Mouse (Mus musculus): ENCODE measurements around the gene H2afy2.

Gene H2afy2

DNA sequence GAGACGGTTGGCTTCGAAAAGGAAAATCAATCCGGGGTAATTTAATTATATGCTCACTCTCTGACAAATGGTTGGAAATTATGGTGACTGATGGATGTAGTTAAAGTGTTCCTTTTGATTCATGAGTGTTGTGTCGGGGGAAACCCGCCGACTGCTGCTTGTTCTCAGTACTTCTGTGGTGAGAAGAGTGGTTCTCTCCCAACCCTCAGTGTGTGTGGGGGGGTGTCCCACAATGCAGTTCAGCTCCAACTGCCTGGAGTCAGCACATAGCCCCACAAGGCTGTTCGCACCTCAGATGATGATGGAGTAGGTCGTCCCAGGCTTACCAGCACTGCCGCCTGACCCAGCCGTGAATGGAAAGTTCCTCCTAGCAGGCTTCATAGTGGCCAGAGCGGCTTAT, 54.8 kb downstream of the H2afy2 start:
- no peak for DNase-seq (ENCODE audit: low spot score in 2 of 2)

DNA sequence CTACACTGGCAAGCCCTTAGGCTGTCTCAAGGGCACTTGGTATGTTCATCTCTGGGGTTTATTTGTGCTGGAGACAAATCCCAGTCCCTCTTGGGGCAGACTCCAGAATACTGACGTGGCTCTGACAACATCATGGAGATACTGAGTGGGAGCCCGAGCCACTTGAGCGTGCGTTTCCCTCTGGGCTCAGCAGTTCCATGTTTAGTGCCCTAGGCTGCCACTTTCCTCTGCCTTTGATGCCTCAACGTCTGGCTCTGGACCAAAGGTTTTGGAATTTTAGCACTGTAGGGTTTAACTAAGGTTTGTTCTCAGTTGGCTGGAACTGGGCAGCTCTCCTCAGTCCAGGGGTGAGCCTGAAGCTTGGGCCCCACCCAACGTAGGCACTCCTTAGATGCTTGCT, 60.7 kb downstream of the H2afy2 start:
- DNase-seq (ENCODE audit: low spot score in 2 of 2): no peak

GRCm38 (mm10) chr10:61722215-61722614, 61.7 kb downstream of the H2afy2 start:
- no peak for DNase-seq (ENCODE audit: low spot score in 2 of 2)

- no peak for DNase-seq (ENCODE audit: low spot score in 2 of 2)
Observed at GRCm38 (mm10) chr10:61720331-61720730, 63.6 kb downstream of the H2afy2 start.

- DNase-seq (ENCODE audit: low spot score in 2 of 2): no peak
Observed at GRCm38 (mm10) chr10:61717406-61718296, 66.3 kb downstream of the H2afy2 start.

DNA sequence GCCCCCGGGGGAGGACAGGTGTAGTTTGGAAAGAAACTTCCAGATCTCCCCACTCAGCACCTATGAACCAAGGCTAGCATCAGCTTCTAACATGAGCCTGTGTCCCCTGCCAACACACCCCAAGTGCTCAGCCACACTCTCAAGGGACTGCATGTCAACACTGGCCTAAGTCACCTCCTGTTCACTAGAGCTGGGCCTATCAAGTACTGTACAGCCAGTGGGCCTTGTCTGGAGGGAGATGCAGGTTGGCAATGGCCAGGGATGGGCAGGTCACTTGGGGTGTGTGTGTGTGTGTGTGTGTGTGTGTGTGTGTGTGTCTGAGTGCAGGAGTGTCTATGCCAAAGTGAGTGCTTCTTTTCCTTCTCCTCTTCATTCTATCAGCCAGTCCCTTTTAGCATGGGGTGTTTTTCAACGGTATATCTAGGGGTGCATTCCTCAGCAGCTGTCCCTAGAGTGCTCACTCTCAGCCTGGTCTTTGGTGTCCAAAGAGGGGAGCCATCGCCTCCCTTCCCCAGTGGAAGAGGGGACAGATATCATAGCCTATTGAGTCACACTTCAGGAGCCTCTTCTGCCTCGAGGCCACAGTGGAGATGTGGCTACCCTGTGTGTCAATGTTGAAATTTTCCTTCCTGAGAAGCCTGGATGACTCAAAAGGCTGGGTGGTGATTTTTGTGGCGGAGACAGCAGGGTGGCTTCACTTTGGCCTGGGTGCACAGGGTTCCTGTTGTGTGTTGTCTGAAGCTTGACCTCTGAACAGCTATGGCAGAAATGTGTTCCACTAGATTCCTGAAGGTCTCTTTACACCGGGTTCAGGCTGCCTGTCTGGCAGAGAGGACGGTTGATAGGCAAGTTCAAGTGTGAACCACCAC, 67.7 kb downstream of the H2afy2 start:
- no peak for DNase-seq (ENCODE audit: low spot score in 2 of 2)

DNA sequence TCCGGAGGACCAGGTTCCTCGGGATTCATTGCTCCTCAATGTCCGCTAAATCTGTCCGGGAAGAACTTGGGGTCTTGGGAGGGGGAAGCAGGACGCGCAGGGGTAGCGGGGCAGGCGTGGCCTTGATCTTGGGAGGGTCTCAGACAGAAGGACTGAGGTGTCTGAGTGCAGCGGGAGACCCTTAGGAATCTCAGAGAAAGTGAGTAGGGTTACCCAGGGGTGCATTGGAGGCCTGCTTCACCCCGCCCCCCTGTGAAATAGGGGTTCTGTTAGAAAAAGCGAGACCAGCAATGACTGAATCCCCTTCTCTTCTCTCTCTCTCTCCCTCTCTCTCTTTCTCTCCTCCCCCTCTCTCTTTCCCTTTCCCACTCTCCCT, 68.5 kb downstream of the H2afy2 start:
- DNase-seq (ENCODE audit: low spot score in 2 of 2): no peak

GRCm38 (mm10) chr10:61714771-61715461, 69.0 kb downstream of the H2afy2 start, which contains the start of gene Aifm2:
Gene Aifm2, plus strand, starts transcription at chr10:61715263.
- DNase-seq (ENCODE audit: low spot score in 2 of 2): no peak

DNA sequence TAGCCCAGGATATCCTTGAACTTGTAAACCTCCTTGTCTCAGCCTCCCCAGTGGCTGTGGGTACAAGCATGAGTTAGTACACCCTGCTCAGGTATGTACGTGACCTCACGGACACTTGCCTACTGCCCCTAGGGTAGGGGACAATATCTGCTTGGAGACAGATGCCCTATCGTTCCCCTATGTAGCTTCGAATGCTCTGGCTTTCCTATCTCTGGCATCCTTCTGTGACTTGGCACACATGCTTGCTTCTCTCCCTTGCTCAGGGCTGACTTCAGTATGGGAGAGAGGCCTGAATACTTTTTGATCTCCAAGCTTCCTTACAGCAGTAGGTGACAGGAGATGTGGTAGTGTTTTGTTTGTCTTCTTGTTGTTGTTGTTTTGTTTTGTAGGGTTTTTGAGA, 69.8 kb downstream of the H2afy2 start:
- no peak for DNase-seq (ENCODE audit: low spot score in 2 of 2)

- DNase-seq (ENCODE audit: low spot score in 2 of 2): no peak
Observed at GRCm38 (mm10) chr10:61713601-61714000, 70.3 kb downstream of the H2afy2 start.

- DNase-seq (ENCODE audit: low spot score in 2 of 2): no peak
Observed at GRCm38 (mm10) chr10:61706412-61707375, 77.3 kb downstream of the H2afy2 start.

DNA sequence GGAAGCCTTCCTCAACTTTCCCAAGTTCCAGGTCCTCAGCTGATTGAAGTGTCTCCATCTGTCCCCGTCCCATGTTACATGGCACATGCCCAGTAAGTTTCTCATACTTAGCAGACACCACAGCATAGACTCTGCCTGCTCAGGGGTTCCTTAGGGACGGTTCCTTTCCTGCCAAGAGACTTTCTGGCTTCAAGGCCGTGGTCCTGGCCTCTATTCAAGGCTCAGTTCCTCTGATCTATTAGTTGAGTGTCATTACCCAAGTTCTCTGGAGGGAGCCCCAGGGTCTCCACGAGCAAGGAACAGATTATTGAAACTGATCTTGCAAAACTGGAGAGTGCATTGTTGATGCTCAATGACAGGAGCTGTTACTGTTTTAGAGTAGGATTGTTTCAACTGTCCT, 79.3 kb downstream of the H2afy2 start:
- no peak for DNase-seq (ENCODE audit: low spot score in 2 of 2)

DNA sequence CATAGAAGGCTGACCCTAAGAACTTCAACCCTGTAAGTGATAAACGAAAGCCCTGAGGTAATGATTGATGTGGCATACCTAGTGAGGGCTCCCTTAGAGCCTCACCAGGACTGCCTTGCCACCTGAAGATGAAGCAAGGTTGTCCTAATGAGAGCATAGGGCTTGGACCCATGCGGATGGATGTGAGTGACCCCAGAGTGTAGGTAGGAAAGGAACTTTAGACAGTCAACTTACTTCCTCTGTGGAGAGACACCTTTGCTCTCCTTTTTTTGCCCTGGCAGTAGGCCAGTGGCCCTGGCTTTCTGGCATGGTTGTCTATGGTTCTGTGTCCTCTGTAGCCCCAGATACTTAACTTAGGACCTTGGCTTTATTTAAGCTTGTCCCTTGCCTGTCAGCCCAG, 86.9 kb downstream of the H2afy2 start:
- DNase-seq (ENCODE audit: low spot score in 2 of 2): no peak

GRCm38 (mm10) chr10:61696560-61696823, 87.5 kb downstream of the H2afy2 start:
- DNase-seq (ENCODE audit: low spot score in 2 of 2): no peak

- peak in 1 of 2 experiments; percentile 37 for DNase-seq (ENCODE audit: low spot score in 2 of 2)
Observed at GRCm38 (mm10) chr10:61695703-61696559, 88.0 kb downstream of the H2afy2 start.

- DNase-seq (ENCODE audit: low spot score in 2 of 2): peak; percentile 96 to 97
Observed at GRCm38 (mm10) chr10:61694870-61695670, 88.9 kb downstream of the H2afy2 start, which contains the start of gene Tysnd1. Gene Tysnd1, plus strand, starts transcription at chr10:61695514.

- DNase-seq (ENCODE audit: low spot score in 2 of 2): no peak
Observed at GRCm38 (mm10) chr10:61693563-61693962, 90.4 kb downstream of the H2afy2 start.

DNA sequence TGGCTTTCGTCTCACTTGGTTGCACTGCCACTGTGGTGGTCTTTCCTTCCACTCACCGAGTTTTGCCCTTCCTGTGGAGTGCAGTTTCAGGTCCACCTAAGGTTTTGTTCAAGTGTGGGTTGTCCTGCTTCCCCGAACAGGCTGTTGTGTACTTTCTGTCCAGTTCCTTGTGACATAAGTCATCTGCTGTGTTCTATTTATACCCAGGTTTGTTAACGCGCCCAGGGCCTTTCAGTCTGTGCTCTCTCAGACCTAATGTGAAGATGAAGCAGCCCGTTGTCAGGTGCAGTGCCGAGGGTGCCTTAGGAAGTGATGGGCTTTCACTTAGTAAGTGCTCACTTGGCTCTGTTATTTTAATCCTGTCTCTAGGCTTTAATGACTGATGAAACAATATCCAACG, 94.5 kb downstream of the H2afy2 start:
- no peak for DNase-seq (ENCODE audit: low spot score in 2 of 2)

Data from frontal cortex, postnatal 10 days (tissue).